Mouse (Mus musculus) olfactory bulb, adult 2 months (tissue): ENCODE data around the gene Prokr2. TPM values are rescaled to one million over a fixed set of nuclear protein-coding genes. Genes with fewer than 3 reads are reported as not detected.

Experiments
- H3K27ac ChIP-seq: fragments of 200-500 bp; 2 replicates; pipeline ENCODE4 v1.5.1; 2012; ENCODE audit warnings: low read depth, low read length; ENCODE audit not compliant: insufficient read depth
- H3K4me1 ChIP-seq: fragments of 200-500 bp; 2 replicates; pipeline ENCODE4 v1.6.1; 2012; ENCODE audit warnings: low read length; ENCODE audit not compliant: control insufficient read depth, insufficient read depth
- H3K4me3 ChIP-seq: fragments of 200-500 bp; 2 replicates; pipeline ENCODE4 v1.5.1; 2012; ENCODE audit warnings: mild to moderate bottlenecking, low read depth, low read length, moderate library complexity; ENCODE audit not compliant: insufficient read depth
- CTCF ChIP-seq: fragments of 200-500 bp; IDR thresholded peaks from 2 replicates; pipeline ENCODE4 v1.5.1; 2012; ENCODE audit warnings: low read depth, mild to moderate bottlenecking, low read length, moderate library complexity; ENCODE audit not compliant: insufficient read depth
- POLR2A ChIP-seq: fragments of 200-500 bp; IDR thresholded peaks from 2 replicates; pipeline ENCODE4 v1.6.1; 2012; ENCODE audit warnings: mild to moderate bottlenecking, low read depth, low read length, moderate library complexity; ENCODE audit not compliant: insufficient read depth
- WGBS: fragments of 180-500 bp; shearing (Covaris S2); methylation state at CpG from one replicate; pipeline ENCODE4 v1.1.7; 2018; 5-methylcytosine and 5-hydroxymethylcytosine counted together
- polyA plus RNA-seq: library from polyadenylated mRNA; stranded (reverse); fragments of >200 nt; gene quantifications from 2 replicates; pipeline ENCODE4 v1.2.4, GENCODE M21; 2012; ENCODE audit warnings: low replicate concordance; ENCODE audit not compliant: missing spikeins, insufficient read depth, insufficient read length

Prokr2 gene
- polyA plus RNA-seq, 1 experiment = not detected

DNA sequence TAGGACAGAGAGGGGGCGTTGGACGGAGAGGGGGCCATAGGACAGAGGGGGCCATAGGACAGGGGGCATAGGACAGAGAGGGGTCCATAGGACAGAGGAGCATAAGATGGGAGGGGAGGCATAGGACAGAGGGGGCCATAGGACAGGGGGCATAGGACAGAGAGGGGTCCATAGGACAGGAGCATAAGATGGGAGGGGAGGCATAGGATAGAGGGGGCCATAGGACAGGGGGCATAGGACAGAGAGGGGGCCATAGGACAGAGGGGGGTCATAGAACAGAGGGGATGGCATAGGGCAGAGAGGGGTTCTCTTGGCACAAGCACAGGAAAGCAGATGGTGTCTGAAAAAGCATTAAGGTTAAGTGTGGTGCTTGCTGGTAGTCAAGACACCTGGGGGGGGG, 71.7 kb downstream of the Prokr2 start:
- Histone ChIP-seq H3K27ac (no peak overlapping the region), H3K4me3 (no peak overlapping the region), H3K4me1 (no peaks in the 10 kb centered on the region; the same call in 1 of the 2 replicates)
- WGBS = 94% methylated on average over 2 of the region's 2 CpGs
- no peak for TF ChIP-seq POLR2A
- TF ChIP-seq CTCF = no peak

DNA sequence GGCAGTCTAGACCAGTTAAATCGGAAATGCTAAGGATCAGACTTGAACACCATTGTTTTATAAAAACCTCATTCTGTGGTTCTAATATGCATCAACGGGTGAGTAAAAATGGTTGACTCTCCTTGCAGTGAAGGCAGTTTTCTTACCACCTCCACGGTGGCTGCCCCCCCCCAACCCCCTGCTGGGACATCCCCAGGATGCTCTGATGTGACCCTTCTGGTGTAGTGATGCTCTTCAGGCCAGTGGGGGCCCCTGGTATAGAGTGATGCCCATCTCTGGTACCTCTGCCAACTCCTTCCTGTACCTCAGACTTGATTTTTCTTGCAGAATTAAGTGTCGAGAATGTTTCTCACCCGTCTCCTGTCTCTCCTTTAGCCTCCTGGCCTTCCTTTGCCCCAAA, 72.6 kb downstream of the Prokr2 start:
- H3K4me1 ChIP-seq = no peaks in the 10 kb centered on the region; the same call in 1 of the 2 replicates
- no peak overlapping the region for H3K4me3 ChIP-seq
- 69% methylated on average over 5 of the region's 5 CpGs for WGBS
- H3K27ac ChIP-seq = no peak overlapping the region
- TF ChIP-seq POLR2A = no peak
- TF ChIP-seq CTCF = no peak

DNA sequence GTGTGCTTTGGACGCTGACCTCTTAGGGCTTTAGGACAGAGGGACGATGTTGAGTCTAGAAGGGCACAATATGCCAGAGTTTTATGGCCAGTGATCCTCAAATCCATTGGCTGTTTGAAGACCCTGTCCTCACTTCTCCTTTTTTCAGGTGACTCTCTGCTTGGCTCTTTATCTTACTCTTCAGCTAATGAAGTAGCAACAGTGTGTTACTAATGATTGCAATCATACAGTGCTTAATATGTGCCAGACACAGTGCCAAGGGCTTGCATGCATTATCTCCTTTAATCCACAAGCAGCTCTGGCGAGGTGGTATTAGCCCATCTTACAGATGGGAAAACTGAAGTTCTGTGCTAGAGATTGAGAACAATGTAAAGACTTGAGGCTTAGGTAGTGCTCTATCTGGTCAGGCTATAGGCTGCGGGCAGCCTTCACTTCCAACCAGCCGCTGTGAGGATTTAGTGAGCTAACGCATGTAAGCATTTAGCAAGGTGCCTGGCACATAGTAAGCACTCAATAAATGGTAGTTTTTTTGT, 75.8 kb downstream of the Prokr2 start:
- Histone ChIP-seq H3K4me3 (no peak overlapping the region), H3K27ac (no peak overlapping the region), H3K4me1 (no peaks in the 10 kb centered on the region)
- WGBS = 98% methylated on average over 6 of the region's 6 CpGs
- TF ChIP-seq POLR2A (no peak), CTCF (no peak)

DNA sequence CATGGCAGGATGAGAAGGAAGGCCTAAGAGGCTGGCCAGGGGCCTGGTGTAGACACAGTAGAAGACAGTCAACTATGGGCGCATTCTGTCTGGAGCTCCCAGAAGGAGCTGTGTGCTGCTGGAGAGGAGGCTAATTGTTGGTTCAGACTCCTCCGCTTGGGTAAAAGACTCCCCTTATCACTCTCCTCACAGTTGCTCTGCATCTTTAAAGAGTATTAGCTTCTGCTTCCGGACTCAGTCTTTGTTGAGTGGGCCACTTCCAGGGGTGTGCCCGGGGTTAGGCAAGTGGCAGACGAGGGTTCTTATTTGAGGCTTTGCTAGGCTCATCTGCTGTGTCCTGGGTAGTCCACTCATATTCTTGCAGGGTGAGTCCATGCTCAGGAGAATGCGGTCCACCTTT, 76.4 kb downstream of the Prokr2 start:
- 63% methylated on average over 6 of the region's 6 CpGs for WGBS

DNA sequence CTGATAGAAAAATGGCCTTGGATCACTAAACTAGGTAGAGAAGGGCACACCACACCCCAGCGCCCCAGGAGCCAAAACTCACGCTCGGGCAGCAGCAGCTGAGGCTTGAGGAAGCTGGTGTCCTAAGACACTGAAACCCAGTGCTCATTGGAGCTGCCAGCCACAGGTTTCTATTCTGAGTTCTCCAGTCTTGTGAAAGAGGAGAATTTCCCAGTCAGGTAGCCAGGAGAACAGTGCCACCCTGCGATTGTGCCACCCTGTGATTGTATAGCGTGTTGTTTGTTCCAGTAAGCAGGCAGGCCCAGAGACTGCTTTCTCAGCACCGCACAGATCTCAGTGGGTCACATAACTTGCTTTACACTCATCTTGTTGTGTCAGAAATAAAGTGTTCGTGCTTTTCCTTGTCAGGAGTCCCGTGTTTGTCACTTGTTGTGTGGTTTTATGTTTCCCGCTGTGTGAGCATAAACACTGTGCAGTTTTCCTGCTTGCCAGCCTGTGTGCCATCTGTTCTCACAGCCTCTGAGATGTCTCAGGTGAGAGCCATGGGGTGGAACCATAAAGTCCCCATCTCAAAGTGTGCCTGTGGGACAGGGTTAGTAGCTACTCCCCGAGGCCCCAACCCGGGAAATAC, 77.9 kb downstream of the Prokr2 start:
- no peak overlapping the region for H3K27ac ChIP-seq
- H3K4me3 ChIP-seq = no peak overlapping the region
- WGBS = 90% methylated on average over 11 of the region's 11 CpGs
- no peak for TF ChIP-seq CTCF
- no peak for TF ChIP-seq POLR2A
- no peaks in the 10 kb centered on the region for H3K4me1 ChIP-seq

More for the DNA sequence above, 76.4 kb downstream of the Prokr2 start:
- Histone ChIP-seq H3K4me1 (no peaks in the 10 kb centered on the region), H3K27ac (no peak overlapping the region), H3K4me3 (no peak overlapping the region)
- TF ChIP-seq CTCF = no peak
- no peak for TF ChIP-seq POLR2A

DNA sequence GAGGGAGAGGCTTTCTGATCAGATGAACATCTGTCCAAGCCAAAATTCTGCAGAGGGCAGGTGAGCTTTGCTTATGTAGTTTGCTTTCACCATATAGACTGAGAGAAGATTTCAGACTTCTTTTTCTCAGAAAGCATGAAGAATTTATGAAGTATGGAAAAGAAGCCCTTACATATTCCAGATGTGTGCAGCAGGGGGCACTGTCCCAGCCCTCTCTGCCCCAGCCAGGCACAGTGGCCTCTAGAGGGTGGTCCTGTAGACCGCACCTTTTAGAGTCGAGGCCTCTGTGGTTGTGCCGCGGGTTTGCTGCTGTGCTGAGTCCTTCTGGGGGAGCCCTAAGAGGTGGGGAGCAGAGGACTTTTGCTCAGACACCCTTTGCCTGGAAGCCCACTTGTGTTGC, 79.3 kb downstream of the Prokr2 start:
- Histone ChIP-seq H3K4me3 (no peak overlapping the region), H3K4me1 (no peaks in the 10 kb centered on the region), H3K27ac (no peak overlapping the region)
- TF ChIP-seq CTCF (peak; percentile 80), POLR2A (no peak)
- 58% methylated on average over 4 of the region's 4 CpGs for WGBS

DNA sequence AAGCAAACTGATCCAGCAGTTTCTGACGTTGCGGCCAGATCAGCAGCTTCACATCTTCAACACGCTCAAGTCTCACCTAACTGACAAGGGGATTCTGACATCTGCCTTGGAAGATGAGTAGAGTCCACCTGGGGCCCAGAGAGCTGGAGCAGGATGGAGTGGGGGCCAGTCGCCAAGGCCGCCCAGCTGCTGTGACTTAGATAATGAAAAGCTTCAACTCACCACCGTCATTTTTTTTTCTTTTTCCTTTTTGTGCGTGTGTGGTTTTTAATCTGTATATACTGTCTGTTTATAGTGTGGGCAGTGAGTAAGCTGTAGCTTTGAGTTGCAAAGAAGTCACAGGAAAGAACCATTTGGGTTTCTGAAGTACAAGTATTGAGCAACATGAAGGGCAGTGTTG, 80.1 kb downstream of the Prokr2 start:
- H3K4me1 ChIP-seq = no peaks in the 10 kb centered on the region
- TF ChIP-seq CTCF (no peak), POLR2A (no peak)
- H3K27ac ChIP-seq = no peak overlapping the region
- 88% methylated on average over 7 of the region's 7 CpGs for WGBS
- no peak overlapping the region for H3K4me3 ChIP-seq

DNA sequence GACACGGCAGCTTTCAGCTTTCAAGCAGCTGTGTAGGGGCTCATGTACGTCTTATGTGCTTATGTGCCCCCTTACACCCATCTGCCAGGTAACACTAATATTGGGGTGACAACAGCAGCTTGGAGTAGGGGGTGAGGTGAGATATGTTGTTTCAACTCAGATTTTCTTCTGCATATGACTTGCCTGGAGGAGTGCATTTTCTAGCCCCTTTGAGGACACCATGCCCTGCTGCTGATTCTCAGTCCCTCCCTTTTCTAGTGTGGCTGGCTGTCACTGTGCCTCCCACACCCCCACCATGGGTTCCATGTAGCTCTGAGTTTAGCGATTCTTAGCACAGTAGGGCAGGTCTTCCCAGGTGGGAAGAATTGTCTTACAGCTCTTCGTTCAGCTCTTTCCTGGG, 83.8 kb downstream of the Prokr2 start:
- Histone ChIP-seq H3K4me1 (peaks cover 5% of the 10 kb centered on the region), H3K4me3 (no peak overlapping the region), H3K27ac (no peak overlapping the region)
- WGBS = 89% methylated on average over 4 of the region's 4 CpGs
- TF ChIP-seq CTCF = no peak
- no peak for TF ChIP-seq POLR2A

DNA sequence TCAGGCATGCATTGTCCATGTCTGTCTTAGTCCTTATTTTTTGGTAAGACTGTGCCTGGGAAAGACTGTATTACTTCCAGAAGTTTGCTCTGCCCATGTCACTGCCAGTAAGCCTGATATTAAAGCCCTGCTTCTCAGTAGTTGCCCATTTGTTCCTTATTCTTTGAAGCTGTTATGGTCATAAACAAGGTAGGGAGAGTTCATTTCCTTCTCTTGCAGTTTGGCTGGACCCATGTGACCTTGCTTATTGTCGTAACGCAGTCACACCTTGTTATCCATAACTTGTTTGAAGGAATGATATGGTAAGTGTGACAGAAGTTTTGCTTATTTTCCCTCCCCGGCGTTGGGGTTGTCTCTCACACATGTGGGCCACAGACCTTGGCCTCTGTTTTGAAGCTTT, 87.0 kb downstream of the Prokr2 start:
- no peak overlapping the region for H3K27ac ChIP-seq
- no peak for TF ChIP-seq POLR2A
- WGBS = 89% methylated on average over 4 of the region's 4 CpGs

More for the DNA sequence above, 87.0 kb downstream of the Prokr2 start:
- no peak overlapping the region for H3K4me3 ChIP-seq
- peaks cover 24% of the 10 kb centered on the region for H3K4me1 ChIP-seq
